In genomic region chr11:97793165-97793564, GRCm38 (mm10) we compare ENCODE assay signal across 9 mouse cellular contexts. TPM values are rescaled to one million over a fixed set of nuclear protein-coding genes. Genes with fewer than 3 reads are reported as not detected.
DNase-seq lines count a peak whose midpoint lies in the region; ATAC-seq and TF ChIP-seq lines count a peak whose summit lies in the region.
"Had no signal": no experiment of that assay in that cellular context is flagged by ENCODE, and none has a peak within 500 bp of the region (broad histone marks: within the 10 kb centered on the region; RNA-seq: fewer than 3 reads in every experiment).

No protein-coding gene starts in this region.

- H3K4me1 ChIP-seq in cortical plate, adult 2 months (ENCODE audit: control insufficient read depth, insufficient read depth, low read length) = no peaks in the 10 kb centered on the region
- no peaks in the 10 kb centered on the region for H3K4me1 ChIP-seq in forebrain, embryonic 12.5 days

- WGBS in forebrain, embryonic 12.5 days = 20% methylated on average over 2 of the region's 2 CpGs

- H3K9ac ChIP-seq in forebrain, embryonic 12.5 days = no peak overlapping the region

- peak; percentile 34; the same call in 1 of the 2 replicates for TF ChIP-seq CTCF in cortical plate, adult 2 months (IDR thresholded peaks at IDR 0.05; ENCODE audit: extremely low read depth, insufficient read depth, low read length)

- 0 out of 2 replicates have a peak, but pooled peaks cover 3% of the 10 kb centered on the region for H3K27me3 ChIP-seq in forebrain, embryonic 12.5 days

- TF ChIP-seq POLR2A in cortical plate, adult 2 months (IDR thresholded peaks at IDR 0.05; ENCODE audit: extremely low read depth, insufficient read depth, low read length) = no peak

- no peaks in the 10 kb centered on the region for H3K9me3 ChIP-seq in forebrain, embryonic 12.5 days

- H3K4me3 ChIP-seq in cortical plate, adult 2 months (ENCODE audit: insufficient read depth, low read length) = no peak overlapping the region
- H3K4me3 ChIP-seq in forebrain, embryonic 12.5 days (replicated peaks) = no peak overlapping the region
- H3K4me3 ChIP-seq: erythroblast, embryonic 14.5 days had no signal

- no peak overlapping the region for H3K4me2 ChIP-seq in forebrain, embryonic 12.5 days

- H3K27ac ChIP-seq in cortical plate, adult 2 months (ENCODE audit: insufficient read depth, low read length) = no peak overlapping the region
- no peak overlapping the region for H3K27ac ChIP-seq in forebrain, embryonic 12.5 days

- no peaks in the 10 kb centered on the region for H3K36me3 ChIP-seq in forebrain, embryonic 12.5 days (replicated peaks)

- DNase-seq in kidney, postnatal 10 days = peak; percentile 50
- DNase-seq in kidney, adult 18-20 months = no peak
- DNase-seq in B cell, adult 2 months = peak; percentile 75 to 80
- DNase-seq in retina, embryonic 14.5 days (ENCODE audit: low spot score) = peak; percentile 82
- DNase-seq in frontal cortex, postnatal 14 days (ENCODE audit: low spot score in 2 of 2) = no peak

- ATAC-seq in CD4-positive, CD25-positive, alpha-beta regulatory T cell, adult 4 months = peak; percentile 72
- ATAC-seq in forebrain, embryonic 12.5 days (ENCODE audit: low FRiP score) = no peak

RNA-seq across cellular contexts. Expression of gene Lasp1, which starts 5.6 kb away (rescaled TPM):
- polyA plus RNA-seq in CD4-positive, CD25-positive, alpha-beta regulatory T cell, adult 4 months (2017; shearing (Covaris generic)) = 10 to 100 TPM; 46.4 to 49.9 TPM
- 130 and 132 TPM in 2 replicates for polyA plus RNA-seq in cortical plate, adult 2 months (2012; rRNA removed)
- 103 and 109 TPM in 2 replicates for polyA plus RNA-seq in forebrain, embryonic 12.5 days (2016; fragmentation: Nextera tagmentation; extraction: Ambion mirVana)

RNA-seq across cellular contexts. Expression of gene Rpl23, which starts 10.9 kb away (rescaled TPM):
- polyA plus RNA-seq in CD4-positive, CD25-positive, alpha-beta regulatory T cell, adult 4 months (2017; shearing (Covaris generic)) = 1,000 to 10,000 TPM in 1 of 2 experiments, 100 to 1,000 TPM in 1; 884 to 1,093 TPM
- polyA plus RNA-seq in cortical plate, adult 2 months (2012; rRNA removed) = 287 and 301 TPM in 2 replicates
- 392 and 426 TPM in 2 replicates for polyA plus RNA-seq in forebrain, embryonic 12.5 days (2016; fragmentation: Nextera tagmentation; extraction: Ambion mirVana)

RNA-seq across cellular contexts. Expression of gene 1700001P01Rik, which starts 17.4 kb away (rescaled TPM):
- not detected for polyA plus RNA-seq in CD4-positive, CD25-positive, alpha-beta regulatory T cell, adult 4 months (2017; shearing (Covaris generic))
- polyA plus RNA-seq in cortical plate, adult 2 months (2012; rRNA removed) = 0.76 and 1.6 TPM in 2 replicates
- 0.55 and 1.0 TPM in 2 replicates for polyA plus RNA-seq in forebrain, embryonic 12.5 days (2016; fragmentation: Nextera tagmentation; extraction: Ambion mirVana)
- polyA plus RNA-seq: erythroblast, embryonic 14.5 days had no signal

RNA-seq across cellular contexts. Expression of gene Cwc25, which starts 26.8 kb away (rescaled TPM):
- polyA plus RNA-seq in CD4-positive, CD25-positive, alpha-beta regulatory T cell, adult 4 months (2017; shearing (Covaris generic)) = 10 to 100 TPM; 25.2 to 33.8 TPM
- 16.4 TPM in 2 replicates for polyA plus RNA-seq in cortical plate, adult 2 months (2012; rRNA removed)
- 21.5 and 22.4 TPM in 2 replicates for polyA plus RNA-seq in forebrain, embryonic 12.5 days (2016; fragmentation: Nextera tagmentation; extraction: Ambion mirVana)

RNA-seq across cellular contexts. Expression of gene B230217C12Rik, which starts 47.4 kb away (rescaled TPM):
- 1 to 10 TPM; 1.4 TPM for polyA plus RNA-seq in CD4-positive, CD25-positive, alpha-beta regulatory T cell, adult 4 months (2017; shearing (Covaris generic))
- 122 and 130 TPM in 2 replicates for polyA plus RNA-seq in cortical plate, adult 2 months (2012; rRNA removed)
- polyA plus RNA-seq in forebrain, embryonic 12.5 days (2016; fragmentation: Nextera tagmentation; extraction: Ambion mirVana) = 15.1 and 17.0 TPM in 2 replicates
- polyA plus RNA-seq: erythroblast, embryonic 14.5 days had no signal

Comparison
In these comparisons a context has a peak if more than half of its experiments do, and no peak if none do; other contexts are left out.
1. DNase-seq: peak in kidney, postnatal 10 days (single experiment), B cell, adult 2 months (2 of 2) and retina, embryonic 14.5 days (single experiment); none in kidney, adult 18-20 months (single experiment) and frontal cortex, postnatal 14 days (0 of 2).